Mouse (Mus musculus): ENCODE results near the gene Thrb.

GRCm38 (mm10) chr14:17623936-17624335 lies 36.1 kb upstream of the Thrb start:
- no peak for TF ChIP-seq CTCF (conservative IDR thresholded peaks at IDR 0.05; ENCODE audit: insufficient read depth, insufficient read length, low read depth, low read length)
- TF ChIP-seq POLR2A (IDR thresholded peaks at IDR 0.05; ENCODE audit: low read depth, low read length) = no peak
